Mouse (Mus musculus): ENCODE data around the gene Spsb2.

The Spsb2 gene

GRCm38 (mm10) chr6:124856916-124857839 is 48.7 kb downstream of the Spsb2 start, which contains the start of gene P3h3:
Gene P3h3 (minus strand): TSS chr6:124857752.
- in situ Hi-C loops (cut with MboI, MseI), result no loop called here

- in situ Hi-C loops (cut with MboI, MseI), result no loop called here
Observed at GRCm38 (mm10) chr6:124857840-124858530, 49.5 kb downstream of the Spsb2 start.

GRCm38 (mm10) chr6:124858561-124859318 is 50.3 kb downstream of the Spsb2 start:
- in situ Hi-C loops (cut with MboI, MseI), result no loop called here

- in situ Hi-C loops (cut with MboI, MseI), result loop anchor here (10.0 kb wide), 1 partner anchor 75 kb away; the partner anchor contains the start of gene Mlf2
Observed at GRCm38 (mm10) chr6:124859725-124860124, 51.3 kb downstream of the Spsb2 start.
